Mouse (Mus musculus) gastrocnemius, postnatal 4 days (tissue): ENCODE data around the gene Gm29735. TPM values are rescaled to one million over a fixed set of nuclear protein-coding genes. Genes with fewer than 3 reads are reported as not detected.
"Not testable (repeated sequence)": the region's sequence is repeated elsewhere in the genome, so short reads cannot be mapped to it uniquely, and the experiment has no call there.

Experiments used
- DNase-seq, 2 experiments: peaks; one replicate each; pipeline ENCODE4 v3.0.0; 2021 to 2022; ENCODE audit warnings: low spot score in 2 of 2, mixed read lengths in 2 of 2
- total RNA-seq, 2 experiments: library from RNA; stranded (reverse); gene quantifications; 2 replicates each; pipeline ENCODE4 v1.2.3; 2021

Gene Gm29735
- total RNA-seq, 2 experiments from 2014 or later = not detected

DNA sequence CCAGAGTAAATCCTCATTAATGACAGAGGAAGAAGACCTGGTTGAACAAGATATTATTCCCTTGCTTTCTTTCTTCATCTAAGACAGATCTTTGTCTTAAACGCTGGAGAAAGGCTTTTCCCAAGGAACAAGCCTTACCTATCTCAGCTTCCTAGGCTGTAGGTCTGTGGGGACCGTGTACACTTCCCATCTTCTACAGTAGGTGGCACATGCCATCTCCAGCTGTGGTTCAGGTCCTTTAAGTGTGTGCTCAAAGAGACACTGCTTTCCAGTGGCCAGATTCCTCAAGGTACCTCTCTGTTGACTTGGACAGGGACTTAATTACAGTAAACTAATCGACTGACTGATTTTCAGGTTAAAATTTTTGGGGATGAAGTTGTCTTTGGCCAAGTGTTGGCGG, 28.1 kb downstream of the Gm29735 start:
- no peak for DNase-seq

DNA sequence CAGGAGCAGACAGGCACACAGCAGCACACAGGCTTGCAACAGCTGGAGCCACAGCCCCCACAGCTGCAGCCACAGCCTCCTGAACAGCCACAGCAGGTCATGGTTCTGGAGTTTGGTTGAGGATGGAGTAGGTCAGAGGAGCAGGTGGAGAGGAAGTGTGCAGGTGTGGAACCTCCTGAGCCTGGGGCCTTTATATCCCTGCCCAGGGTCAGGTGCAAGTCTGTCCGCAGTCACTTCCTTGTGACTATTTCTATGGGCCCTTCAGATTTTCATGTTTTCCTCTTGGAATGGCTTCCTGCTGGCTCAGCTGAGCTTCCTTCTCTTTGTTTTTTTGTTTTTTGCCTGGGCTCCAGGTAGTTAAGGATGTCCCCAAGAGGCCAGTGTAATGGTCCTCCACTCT, 36.3 kb downstream of the Gm29735 start, which contains the start of gene Gm45618:
Gene Gm45618 (minus strand): TSS at position 101 of the 400 bp plus-strand sequence.
- DNase-seq = not testable (repeated sequence)

DNA sequence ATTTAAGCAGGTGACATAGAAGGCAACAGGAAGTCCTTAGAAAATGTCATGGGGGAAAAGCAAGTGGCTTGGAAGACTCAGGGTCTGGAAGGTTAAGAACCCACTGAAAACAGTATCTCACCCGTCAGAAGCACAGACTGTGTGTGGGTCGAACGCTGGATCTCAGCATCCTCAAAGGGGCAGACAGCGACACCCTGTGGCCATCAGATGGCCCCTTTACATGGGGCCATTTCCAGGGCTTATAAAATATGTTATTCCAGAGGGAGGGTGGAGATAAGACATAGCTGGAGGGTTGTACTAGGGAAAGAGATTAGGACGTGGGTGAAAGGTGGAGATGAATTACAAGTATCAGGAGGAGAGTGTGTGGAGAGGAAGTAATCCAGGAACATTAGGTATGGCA, 37.3 kb downstream of the Gm29735 start:
- no peak for DNase-seq

Other genes with a start within 250 kb of the Gm29735 start
- 10 to 100 TPM; 31.1 to 34.3 TPM for gene Tollip, start 238.6 kb downstream of the Gm29735 start, total RNA-seq
- under 1 TPM; 0.78 to 0.96 TPM for gene Brsk2, start 207.4 kb downstream of the Gm29735 start, total RNA-seq
- 10 to 100 TPM; 45.0 to 47.9 TPM for gene Mob2, start 96.0 kb downstream of the Gm29735 start, total RNA-seq
- 10 to 100 TPM; 14.3 to 20.4 TPM for gene Dusp8, start 61.3 kb downstream of the Gm29735 start, total RNA-seq
- gene Gm45618, start 36.4 kb downstream of the Gm29735 start, total RNA-seq = not detected
- not detected for gene Gm39115, start 21.1 kb downstream of the Gm29735 start, total RNA-seq
- not detected for gene Gm45337, start 12.5 kb downstream of the Gm29735 start, total RNA-seq
- not detected for gene Gm4553, start 8.6 kb upstream of the Gm29735 start, total RNA-seq
- gene Krtap5-2, start 18.9 kb upstream of the Gm29735 start, total RNA-seq = not detected
- not detected for gene Gm10153, start 33.3 kb upstream of the Gm29735 start, total RNA-seq
- not detected for gene Krtap5-3, start 44.3 kb upstream of the Gm29735 start, total RNA-seq
- not detected for gene Gm7579, start 54.7 kb upstream of the Gm29735 start, total RNA-seq
- not detected for gene Krtap5-5, start 72.9 kb upstream of the Gm29735 start, total RNA-seq
- gene Gm40460, start 84.0 kb upstream of the Gm29735 start, total RNA-seq = not detected
- not detected for gene Gm2431, start 101.2 kb upstream of the Gm29735 start, total RNA-seq
- gene Gm4559, start 117.2 kb upstream of the Gm29735 start, total RNA-seq = not detected
- gene Krtap5-1, start 140.0 kb upstream of the Gm29735 start, total RNA-seq = not detected
- gene Krtap5-4, start 146.4 kb upstream of the Gm29735 start, total RNA-seq = not detected
- 1 to 10 TPM in 1 of 2 experiments, not detected in 1; 1.1 TPM for gene Ifitm10, start 216.6 kb upstream of the Gm29735 start, total RNA-seq
- 1 to 10 TPM in 1 of 2 experiments, not detected in 1; 1.3 TPM for gene Gm49369, start 225.6 kb upstream of the Gm29735 start, total RNA-seq
- gene Ctsd, start 230.9 kb upstream of the Gm29735 start, total RNA-seq = 100 to 1,000 TPM; 265 to 273 TPM